Mouse (Mus musculus): ENCODE measurements around the gene Pola1. TPM values are rescaled to one million over a fixed set of nuclear protein-coding genes. Genes with fewer than 3 reads are reported as not detected.
A peak's percentile ranks its signal among the peaks of the same experiment; 100 is the strongest.

The Pola1 gene
- polyA plus RNA-seq, 1 experiment from 2014 or later: 18.0 TPM

DNA sequence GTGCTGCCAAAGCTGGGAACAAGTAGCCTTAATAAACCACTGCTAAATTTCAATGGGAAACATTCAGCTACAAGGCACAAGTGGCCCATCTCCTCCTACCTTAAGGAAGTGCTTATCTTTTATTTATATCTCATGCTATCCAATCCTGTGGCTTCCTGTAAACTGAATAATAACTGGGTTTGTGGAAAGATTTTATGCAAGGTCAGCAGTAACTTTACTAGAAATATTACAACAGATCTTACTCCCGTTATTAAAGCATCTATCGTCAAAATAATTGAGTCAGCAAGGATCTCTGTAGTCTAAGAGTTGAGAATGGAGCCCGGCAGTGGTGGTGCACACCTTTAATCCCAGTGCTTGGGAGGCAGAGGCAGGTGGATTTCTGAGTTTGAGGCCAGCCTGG lies 11.6 kb upstream of the Pola1 start:
- H3K36me3 ChIP-seq: no peaks in the 10 kb centered on the region
- H3K9ac ChIP-seq: no peak overlapping the region
- WGBS: 83% methylated on average over 3 of the region's 3 CpGs
- H3K4me1 ChIP-seq: no peaks in the 10 kb centered on the region
- no peak overlapping the region for H3K27ac ChIP-seq
- no peak for ATAC-seq (ENCODE audit: insufficient number of reproducible peaks, insufficient read depth, low FRiP score, low TSS enrichment, low read depth)
- H3K4me3 ChIP-seq: no peak overlapping the region
- no peaks in the 10 kb centered on the region for H3K9me3 ChIP-seq
- no peaks in the 10 kb centered on the region for H3K27me3 ChIP-seq
- H3K4me2 ChIP-seq: no peak overlapping the region

DNA sequence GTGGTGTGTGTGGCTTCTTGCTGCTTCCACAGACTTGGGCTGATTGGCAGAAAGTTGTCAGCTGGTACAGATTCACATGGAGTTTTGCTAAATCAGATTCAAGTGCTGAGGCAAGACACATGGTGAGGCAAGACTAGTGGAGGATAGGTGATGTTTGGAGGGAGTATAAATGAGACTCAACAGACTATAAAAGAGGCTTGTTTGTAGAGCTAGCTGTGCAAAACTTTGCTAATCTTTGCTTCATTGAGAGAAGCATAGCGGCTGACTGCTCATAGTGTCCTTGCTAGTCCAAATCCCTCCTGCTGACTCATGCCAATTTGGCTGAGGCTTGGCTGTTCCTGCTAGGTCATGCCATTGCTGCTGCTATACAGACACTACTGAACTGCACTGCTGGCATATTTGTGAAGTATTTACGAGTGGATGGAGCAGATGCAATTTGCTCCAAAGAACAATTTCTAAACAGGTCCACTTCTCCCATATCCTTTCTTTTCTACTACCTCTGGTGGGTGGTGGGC lies 3.0 kb upstream of the Pola1 start:
- H3K27me3 ChIP-seq: no peaks in the 10 kb centered on the region; the same call in 1 of the 2 replicates
- no peak for ATAC-seq (ENCODE audit: insufficient number of reproducible peaks, insufficient read depth, low FRiP score, low TSS enrichment, low read depth)
- no peaks in the 10 kb centered on the region for H3K36me3 ChIP-seq
- no peak overlapping the region for H3K27ac ChIP-seq
- 83% methylated on average over 2 of the region's 2 CpGs for WGBS
- H3K9ac ChIP-seq: no peak overlapping the region
- no peak overlapping the region for H3K4me3 ChIP-seq
- H3K4me1 ChIP-seq: peaks cover 4% of the 10 kb centered on the region; the same call in 1 of the 2 replicates
- H3K4me2 ChIP-seq: no peak overlapping the region
- H3K9me3 ChIP-seq: no peaks in the 10 kb centered on the region

DNA sequence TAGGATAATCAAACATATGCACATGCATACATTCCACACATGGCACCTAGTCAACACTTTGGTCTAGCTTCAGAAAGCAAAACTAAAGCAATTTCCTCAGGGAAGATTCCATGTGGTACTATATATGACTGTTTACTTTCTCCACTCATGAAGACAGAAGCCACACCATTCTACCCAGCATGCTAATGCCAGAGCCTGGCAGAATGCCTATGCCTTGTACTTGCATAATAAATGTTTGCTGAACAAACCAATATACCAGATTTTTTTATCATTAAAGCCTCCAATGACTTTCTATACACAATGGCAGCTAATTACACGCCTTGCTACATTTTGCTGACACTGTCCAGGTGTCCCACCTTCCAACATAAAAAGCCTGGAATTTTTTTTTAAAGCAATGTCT lies 1.7 kb downstream of the Pola1 start:
- no peak for ATAC-seq (ENCODE audit: insufficient number of reproducible peaks, insufficient read depth, low FRiP score, low TSS enrichment, low read depth)
- H3K4me2 ChIP-seq: peak overlapping the region; percentile 58
- H3K27me3 ChIP-seq: no peaks in the 10 kb centered on the region
- no peaks in the 10 kb centered on the region for H3K36me3 ChIP-seq
- H3K4me1 ChIP-seq: peaks cover 4% of the 10 kb centered on the region; the same call in 1 of the 2 replicates
- 67% methylated on average over 1 of the region's 1 CpGs for WGBS
- H3K4me3 ChIP-seq: no peak overlapping the region
- no peaks in the 10 kb centered on the region for H3K9me3 ChIP-seq
- H3K9ac ChIP-seq: no peak overlapping the region
- H3K27ac ChIP-seq: no peak overlapping the region

GRCm38 (mm10) chrX:93602214-93602613 lies 29.7 kb downstream of the Pola1 start:
- no peak for ATAC-seq (ENCODE audit: insufficient number of reproducible peaks, insufficient read depth, low FRiP score, low TSS enrichment, low read depth)
- H3K27me3 ChIP-seq: no peaks in the 10 kb centered on the region
- H3K9ac ChIP-seq: no peak overlapping the region
- no peaks in the 10 kb centered on the region for H3K9me3 ChIP-seq
- WGBS: 71% methylated on average over 1 of the region's 1 CpGs
- H3K4me1 ChIP-seq: no peaks in the 10 kb centered on the region
- H3K4me2 ChIP-seq: no peak overlapping the region
- H3K4me3 ChIP-seq: no peak overlapping the region
- peaks cover 3% of the 10 kb centered on the region; the same call in 1 of the 2 replicates for H3K36me3 ChIP-seq
- H3K27ac ChIP-seq: no peak overlapping the region

DNA sequence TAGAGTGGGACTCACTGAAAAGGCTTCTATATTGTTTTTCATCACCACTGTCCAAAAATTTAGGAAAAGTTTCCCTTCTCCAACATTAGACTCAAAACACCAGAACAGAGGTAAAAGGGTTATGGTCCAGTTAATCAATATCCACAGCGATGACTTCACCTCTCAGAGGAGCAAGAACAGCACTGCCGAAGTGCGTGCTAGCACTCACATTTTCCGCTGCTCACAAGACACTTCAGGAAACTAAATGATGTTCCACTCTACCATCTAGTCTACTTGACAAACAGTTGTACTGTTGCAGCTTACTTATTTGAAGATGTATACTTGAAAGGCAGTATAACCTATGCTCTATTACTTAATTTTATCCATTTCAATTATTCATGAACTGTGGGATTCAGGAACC lies 37.7 kb downstream of the Pola1 start:
- no peaks in the 10 kb centered on the region for H3K4me1 ChIP-seq
- H3K9ac ChIP-seq: no peak overlapping the region
- H3K27me3 ChIP-seq: no peaks in the 10 kb centered on the region
- no peaks in the 10 kb centered on the region for H3K36me3 ChIP-seq
- no peak for ATAC-seq (ENCODE audit: insufficient number of reproducible peaks, insufficient read depth, low FRiP score, low TSS enrichment, low read depth)
- no peak overlapping the region for H3K4me2 ChIP-seq
- H3K9me3 ChIP-seq: no peaks in the 10 kb centered on the region
- no peak overlapping the region for H3K27ac ChIP-seq
- no peak overlapping the region for H3K4me3 ChIP-seq
- WGBS: 96% methylated on average over 4 of the region's 4 CpGs

DNA sequence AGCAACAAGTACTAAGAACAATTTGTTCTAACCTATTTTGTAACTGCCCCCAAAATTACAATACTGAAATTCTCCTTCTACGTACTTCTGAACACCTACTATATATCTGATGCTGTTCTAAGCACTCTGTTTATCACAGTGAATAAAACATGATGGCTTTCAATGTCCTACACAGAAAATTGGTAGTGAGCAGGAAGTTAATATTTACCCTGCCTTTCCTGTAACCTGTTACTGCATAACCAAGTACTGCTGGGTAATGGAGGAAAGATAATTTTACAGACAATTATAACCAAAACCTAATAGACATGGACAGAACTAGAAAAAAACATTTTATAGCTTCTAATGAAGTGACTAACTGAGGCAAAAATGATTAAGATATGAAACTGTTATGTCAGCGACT lies 51.0 kb downstream of the Pola1 start:
- no peak overlapping the region for H3K4me3 ChIP-seq
- ATAC-seq (ENCODE audit: insufficient number of reproducible peaks, insufficient read depth, low FRiP score, low TSS enrichment, low read depth): no peak

DNA sequence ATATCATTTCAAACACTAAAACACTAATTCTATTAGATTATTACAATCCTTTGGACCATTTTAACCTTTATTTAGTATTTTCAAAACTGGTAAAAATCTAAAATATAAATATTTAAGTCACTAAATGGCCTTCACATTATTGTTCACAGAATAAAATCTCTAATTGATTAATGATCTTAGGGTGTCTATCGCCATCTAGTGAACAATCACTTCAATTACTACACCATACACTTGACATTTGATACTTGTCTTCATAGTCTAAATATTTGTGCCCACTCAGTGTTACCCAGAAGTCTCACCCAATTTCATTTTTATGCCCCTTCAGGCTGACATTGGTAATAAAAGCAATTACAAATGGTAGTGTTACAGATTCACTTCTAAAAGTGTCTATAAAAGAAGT lies 74.8 kb downstream of the Pola1 start:
- H3K36me3 ChIP-seq: no peaks in the 10 kb centered on the region
- WGBS: 23% methylated on average over 1 of the region's 1 CpGs
- H3K27me3 ChIP-seq: no peaks in the 10 kb centered on the region
- no peak overlapping the region for H3K27ac ChIP-seq
- no peak overlapping the region for H3K9ac ChIP-seq
- H3K4me3 ChIP-seq: no peak overlapping the region
- no peaks in the 10 kb centered on the region for H3K9me3 ChIP-seq
- H3K4me1 ChIP-seq: no peaks in the 10 kb centered on the region
- H3K4me2 ChIP-seq: no peak overlapping the region
- ATAC-seq (ENCODE audit: insufficient number of reproducible peaks, insufficient read depth, low FRiP score, low TSS enrichment, low read depth): no peak

More for the DNA sequence above, 51.0 kb downstream of the Pola1 start:
- Histone ChIP-seq H3K9ac (no peak overlapping the region), H3K36me3 (no peaks in the 10 kb centered on the region), H3K4me2 (no peak overlapping the region), H3K27me3 (no peaks in the 10 kb centered on the region), H3K27ac (no peak overlapping the region), H3K9me3 (no peaks in the 10 kb centered on the region), H3K4me1 (no peaks in the 10 kb centered on the region)
- WGBS: 81% methylated on average over 2 of the region's 2 CpGs

GRCm38 (mm10) chrX:93539779-93540178 lies 92.2 kb downstream of the Pola1 start:
- WGBS: 78% methylated on average over 2 of the region's 2 CpGs
- H3K4me1 ChIP-seq: no peaks in the 10 kb centered on the region
- no peak overlapping the region for H3K27ac ChIP-seq
- H3K36me3 ChIP-seq: no peaks in the 10 kb centered on the region
- H3K4me3 ChIP-seq: no peak overlapping the region
- H3K4me2 ChIP-seq: no peak overlapping the region
- H3K9ac ChIP-seq: no peak overlapping the region
- no peaks in the 10 kb centered on the region for H3K27me3 ChIP-seq
- ATAC-seq (ENCODE audit: insufficient number of reproducible peaks, insufficient read depth, low FRiP score, low TSS enrichment, low read depth): no peak
- H3K9me3 ChIP-seq: no peaks in the 10 kb centered on the region

- H3K4me1 ChIP-seq: no peaks in the 10 kb centered on the region
- no peaks in the 10 kb centered on the region for H3K36me3 ChIP-seq
- H3K27ac ChIP-seq: no peak overlapping the region
- H3K4me2 ChIP-seq: no peak overlapping the region
- ATAC-seq (ENCODE audit: insufficient number of reproducible peaks, insufficient read depth, low FRiP score, low TSS enrichment, low read depth): no peak
- H3K4me3 ChIP-seq: no peak overlapping the region
- H3K9me3 ChIP-seq: no peaks in the 10 kb centered on the region
- H3K27me3 ChIP-seq: no peaks in the 10 kb centered on the region
- no peak overlapping the region for H3K9ac ChIP-seq
- 84% methylated on average over 2 of the region's 2 CpGs for WGBS
Observed at GRCm38 (mm10) chrX:93502865-93503353, 129.0 kb downstream of the Pola1 start.

- Histone ChIP-seq H3K27ac (no peak overlapping the region), H3K4me2 (no peak overlapping the region), H3K4me1 (no peaks in the 10 kb centered on the region), H3K9ac (no peak overlapping the region), H3K27me3 (no peaks in the 10 kb centered on the region), H3K9me3 (no peaks in the 10 kb centered on the region), H3K36me3 (no peaks in the 10 kb centered on the region), H3K4me3 (no peak overlapping the region)
- no peak for ATAC-seq (ENCODE audit: insufficient number of reproducible peaks, insufficient read depth, low FRiP score, low TSS enrichment, low read depth)
- WGBS: 66% methylated on average over 6 of the region's 6 CpGs
Observed at GRCm38 (mm10) chrX:93497597-93497996, 134.4 kb downstream of the Pola1 start.

- no peak overlapping the region for H3K4me2 ChIP-seq
- H3K4me1 ChIP-seq: no peaks in the 10 kb centered on the region
- no peak overlapping the region for H3K27ac ChIP-seq
- no peak overlapping the region for H3K9ac ChIP-seq
- ATAC-seq (ENCODE audit: insufficient number of reproducible peaks, insufficient read depth, low FRiP score, low TSS enrichment, low read depth): no peak
- no peaks in the 10 kb centered on the region for H3K27me3 ChIP-seq
- H3K9me3 ChIP-seq: no peaks in the 10 kb centered on the region
- no peak overlapping the region for H3K4me3 ChIP-seq
- WGBS: 60% methylated on average over 1 of the region's 1 CpGs
- no peaks in the 10 kb centered on the region for H3K36me3 ChIP-seq
Observed at GRCm38 (mm10) chrX:93465711-93466110, 166.2 kb downstream of the Pola1 start.

- Histone ChIP-seq H3K4me3 (no peak overlapping the region), H3K9ac (no peak overlapping the region), H3K27ac (no peak overlapping the region), H3K36me3 (no peaks in the 10 kb centered on the region), H3K4me2 (no peak overlapping the region), H3K9me3 (no peaks in the 10 kb centered on the region), H3K4me1 (no peaks in the 10 kb centered on the region), H3K27me3 (no peaks in the 10 kb centered on the region)
- no peak for ATAC-seq (ENCODE audit: insufficient number of reproducible peaks, insufficient read depth, low FRiP score, low TSS enrichment, low read depth)
- 60% methylated on average over 6 of the region's 6 CpGs for WGBS
Observed at GRCm38 (mm10) chrX:93429738-93430260, 202.2 kb downstream of the Pola1 start.

Data from embryonic facial prominence, embryonic 13.5 days (tissue).